Mouse (Mus musculus) forebrain, embryonic 12.5 days (tissue): ENCODE results near the gene Aimp2. TPM values are rescaled to one million over a fixed set of nuclear protein-coding genes. Genes with fewer than 3 reads are reported as not detected.
A peak's percentile ranks its signal among the peaks of the same experiment; 100 is the strongest.

Experiments
- ATAC-seq: fragments of 200-750 bp; cut with Nextera tagmentation; 2 replicates; pipeline ENCODE4 v1.8.0; 2017; ENCODE audit warnings: moderate TSS enrichment; ENCODE audit not compliant: low FRiP score
- H3K27ac ChIP-seq: fragments of 300-500 bp; sonication (generic); 2 replicates; pipeline ENCODE4 v1.5.1; 2016; ENCODE audit warnings: mild to moderate bottlenecking
- H3K27me3 ChIP-seq: fragments of 300-500 bp; sonication (generic); 2 replicates; pipeline ENCODE4 v1.6.1; 2016; ENCODE audit warnings: mild to moderate bottlenecking
- H3K36me3 ChIP-seq: fragments of 300-500 bp; sonication (generic); replicated peaks from 2 replicates; pipeline ENCODE4 v1.6.1; 2016; ENCODE audit warnings: mild to moderate bottlenecking
- H3K4me1 ChIP-seq: fragments of 300-500 bp; sonication (generic); 2 replicates; pipeline ENCODE4 v1.6.1; 2016
- H3K4me2 ChIP-seq: fragments of 300-500 bp; sonication (generic); 2 replicates; pipeline ENCODE4 v1.6.1; 2016; ENCODE audit warnings: mild to moderate bottlenecking, moderate library complexity
- H3K4me3 ChIP-seq: fragments of 300-500 bp; sonication (generic); replicated peaks from 2 replicates; pipeline ENCODE4 v1.5.1; 2016; ENCODE audit warnings: mild to moderate bottlenecking
- H3K9ac ChIP-seq: fragments of 300-500 bp; sonication (generic); 2 replicates; pipeline ENCODE4 v1.6.1; 2016; ENCODE audit warnings: mild to moderate bottlenecking
- H3K9me3 ChIP-seq: fragments of 300-500 bp; sonication (generic); 2 replicates; pipeline ENCODE4 v1.6.1; 2016
- WGBS: fragments of 180-500 bp; shearing (Covaris S2); methylation state at CpG from one replicate; pipeline ENCODE4 v1.1.7; 2016; 5-methylcytosine and 5-hydroxymethylcytosine counted together
- polyA plus RNA-seq: library from polyadenylated mRNA; unstranded; fragments of >200 nt; fragmentation: Nextera tagmentation; extraction: Ambion mirVana; gene quantifications from 2 replicates; pipeline ENCODE4 v1.2.1, GENCODE M21; 2016

Aimp2 gene
- polyA plus RNA-seq, result 85.0 and 88.6 TPM in 2 replicates

DNA sequence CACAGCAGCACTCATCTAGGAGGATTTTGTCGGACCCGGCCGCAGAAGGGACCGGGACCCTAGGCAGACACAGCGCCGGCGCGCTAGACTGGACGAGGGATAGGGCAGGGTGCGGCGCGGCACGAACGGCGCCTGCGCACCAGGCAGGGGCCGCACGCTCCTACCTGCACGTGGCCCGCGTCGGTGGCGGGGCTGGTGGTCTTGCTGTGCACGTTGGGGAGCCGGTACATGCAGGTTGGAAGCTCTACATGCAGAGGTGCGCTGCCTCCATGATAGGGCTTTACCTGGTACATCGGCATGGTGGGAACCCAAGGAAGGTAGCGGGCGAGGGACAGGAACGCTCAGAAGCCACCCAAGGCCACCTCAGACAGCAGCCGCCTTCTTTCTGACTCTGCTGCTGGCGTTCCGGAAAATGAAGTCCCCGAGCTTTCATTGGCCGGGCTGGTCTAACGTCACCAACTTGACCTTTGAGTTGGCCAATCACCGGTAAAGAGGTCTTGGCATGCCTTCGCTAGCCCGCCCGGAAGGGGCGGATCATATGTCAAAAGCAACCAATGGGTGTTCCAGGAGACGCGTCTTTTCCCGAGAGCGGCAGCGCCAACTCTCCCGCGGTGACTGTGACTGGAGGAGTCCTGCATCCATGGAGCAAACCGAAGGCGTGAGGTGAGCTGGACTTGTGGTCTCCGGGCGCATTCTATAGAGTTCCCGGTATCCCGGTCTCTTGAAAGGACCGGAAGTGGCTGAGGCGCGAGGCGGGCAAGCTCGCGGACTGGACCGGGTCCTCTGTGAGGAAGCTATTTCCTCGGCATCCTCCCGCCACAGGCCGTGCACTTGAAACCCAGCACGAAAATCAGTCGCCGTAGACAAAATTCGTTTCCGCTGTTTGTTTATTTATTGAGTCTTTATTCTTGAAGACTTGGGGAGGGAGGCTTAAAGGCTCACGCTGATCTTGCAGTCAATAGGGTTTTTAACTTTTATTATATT lies at the start of gene Aimp2, which contains the start of gene Pms2:
Gene Aimp2, minus strand, starts transcription at position 431 of the 984 bp plus-strand sequence.
Gene Pms2, plus strand, starts transcription at position 548 of the 984 bp plus-strand sequence.
- Histone ChIP-seq H3K36me3 (peaks cover 21% of the 10 kb centered on the region), H3K4me1 (peaks cover 25% of the 10 kb centered on the region), H3K27ac (peak within 1 kb of the TSS; percentile 79), H3K9ac (peak within 1 kb of the TSS; percentile 62), H3K27me3 (no peaks in the 10 kb centered on the region), H3K4me2 (peak within 1 kb of the TSS; percentile 69), H3K4me3 (peak within 1 kb of the TSS; percentile 69), H3K9me3 (no peaks in the 10 kb centered on the region)
- peak; percentile 99 for ATAC-seq
- WGBS, result under 1% methylated on average over 70 of the region's 70 CpGs

DNA sequence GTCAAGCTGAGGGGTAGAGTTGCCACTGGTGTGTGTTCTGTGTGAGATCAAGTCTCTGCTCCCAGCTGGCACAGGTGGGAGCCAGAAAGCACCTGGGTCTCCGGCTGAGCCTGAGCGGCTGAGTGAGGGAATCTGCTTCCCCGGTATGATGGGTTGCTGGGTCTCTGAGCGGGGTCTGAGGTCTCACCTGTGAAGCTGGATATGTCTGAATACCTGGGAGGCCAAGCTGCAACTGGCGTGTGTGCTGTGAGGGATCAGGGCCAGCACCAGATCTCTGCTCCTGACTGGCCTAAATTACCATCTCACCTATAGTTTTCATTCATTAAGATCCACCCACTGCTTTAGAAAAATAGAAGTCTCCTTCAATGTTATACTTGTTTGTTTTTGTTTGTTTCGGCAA lies 47.5 kb upstream of the Aimp2 start:
- Histone ChIP-seq H3K36me3 (no peaks in the 10 kb centered on the region), H3K4me2 (no peak overlapping the region), H3K27me3 (no peaks in the 10 kb centered on the region), H3K4me1 (no peaks in the 10 kb centered on the region), H3K4me3 (no peak overlapping the region), H3K9ac (no peak overlapping the region), H3K9me3 (0 out of 2 replicates have a peak, but pooled peaks cover 2% of the 10 kb centered on the region), H3K27ac (no peak overlapping the region)
- no peak for ATAC-seq
- 87% methylated on average over 6 of the region's 6 CpGs for WGBS

DNA sequence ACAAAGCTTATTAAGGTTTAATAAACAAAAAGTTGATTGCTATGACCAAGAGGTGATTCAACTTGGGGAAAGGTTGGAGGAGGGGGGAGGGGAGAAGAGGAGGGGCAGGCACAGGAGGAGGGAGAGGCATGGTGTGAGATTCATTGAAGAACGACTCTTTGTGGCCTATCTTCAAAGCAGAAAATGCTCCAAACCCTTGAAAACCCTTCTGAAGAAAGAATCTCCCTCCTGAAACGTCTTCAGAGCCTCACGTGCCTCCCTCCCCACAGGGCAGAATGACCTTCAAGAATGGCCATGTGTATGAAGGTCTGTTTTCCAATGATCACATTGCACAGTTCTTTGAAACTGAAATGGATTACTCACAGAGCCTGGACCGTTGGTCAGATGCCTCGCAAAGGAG lies 40.4 kb upstream of the Aimp2 start:
- H3K4me1 ChIP-seq, result no peaks in the 10 kb centered on the region
- no peak overlapping the region for H3K9ac ChIP-seq
- no peak overlapping the region for H3K27ac ChIP-seq
- no peaks in the 10 kb centered on the region for H3K27me3 ChIP-seq
- no peak for ATAC-seq
- no peaks in the 10 kb centered on the region for H3K9me3 ChIP-seq
- H3K36me3 ChIP-seq, result no peaks in the 10 kb centered on the region
- no peak overlapping the region for H3K4me2 ChIP-seq
- WGBS, result 45% methylated on average over 5 of the region's 5 CpGs
- H3K4me3 ChIP-seq, result no peak overlapping the region

DNA sequence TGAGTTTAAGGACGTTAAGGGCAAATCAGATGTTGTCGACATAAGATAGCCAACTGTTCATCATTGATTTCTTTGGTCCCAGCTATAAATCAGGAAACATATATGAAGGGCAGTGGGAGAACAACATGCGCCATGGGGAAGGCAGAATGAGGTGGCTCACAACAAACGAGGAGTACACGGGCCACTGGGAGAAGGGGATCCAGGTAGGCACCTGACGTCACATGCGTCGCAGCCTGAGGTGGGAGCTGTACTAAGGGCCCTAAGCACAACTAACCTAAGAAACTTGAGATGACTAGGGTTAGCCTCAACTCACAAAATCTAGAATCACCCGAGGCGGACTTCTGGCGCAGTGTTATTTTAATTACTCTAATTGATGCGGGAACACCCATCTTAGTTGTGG lies 38.7 kb upstream of the Aimp2 start:
- H3K4me1 ChIP-seq, result no peaks in the 10 kb centered on the region
- WGBS, result 90% methylated on average over 12 of the region's 12 CpGs
- H3K36me3 ChIP-seq, result no peaks in the 10 kb centered on the region
- H3K9me3 ChIP-seq, result no peaks in the 10 kb centered on the region
- no peaks in the 10 kb centered on the region for H3K27me3 ChIP-seq
- H3K4me3 ChIP-seq, result no peak overlapping the region
- ATAC-seq, result no peak
- H3K4me2 ChIP-seq, result no peak overlapping the region
- H3K27ac ChIP-seq, result no peak overlapping the region
- H3K9ac ChIP-seq, result no peak overlapping the region

DNA sequence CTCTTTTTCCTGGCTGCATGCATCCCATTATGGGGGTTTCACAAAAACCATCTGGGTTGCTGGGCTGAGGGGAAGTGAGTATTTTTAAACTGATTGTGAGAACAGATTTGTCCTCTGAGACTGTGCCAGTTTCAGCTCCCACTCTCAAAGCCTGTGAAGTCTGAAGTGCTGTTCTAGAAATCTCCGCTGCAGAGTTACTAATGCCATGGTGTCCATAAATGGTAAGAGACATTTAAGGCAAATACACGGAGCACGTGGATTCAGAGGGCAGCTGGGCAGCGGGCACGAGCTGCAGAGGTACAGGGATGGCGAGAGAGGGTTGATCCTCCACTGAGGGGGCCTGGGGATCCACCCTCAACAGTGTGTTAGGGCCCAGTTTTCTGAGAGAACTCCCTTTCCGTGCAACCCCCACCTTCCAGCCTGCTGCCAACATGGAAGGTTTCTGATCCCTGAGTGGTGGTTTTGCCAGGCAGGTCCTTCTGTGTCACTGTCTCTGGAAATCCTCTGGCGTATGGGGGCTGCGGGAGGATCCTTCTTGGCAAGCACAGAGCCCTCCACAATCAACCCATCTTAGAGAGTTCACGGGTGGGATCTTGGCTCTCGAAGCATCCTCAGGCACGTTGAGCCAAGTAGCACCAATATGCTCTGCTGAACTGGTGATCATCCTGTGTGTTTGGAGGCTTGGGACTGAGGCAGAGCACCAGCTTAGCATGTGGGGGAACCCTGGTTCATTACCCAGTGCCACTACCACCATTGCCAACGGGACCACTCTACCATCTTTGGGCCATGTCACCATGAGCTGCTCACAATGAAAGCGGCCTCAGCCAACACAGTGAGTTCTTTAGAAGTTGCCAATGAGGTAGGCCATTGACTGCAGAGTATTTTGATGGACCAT lies 33.8 kb upstream of the Aimp2 start:
- WGBS, result 88% methylated on average over 14 of the region's 14 CpGs
- Histone ChIP-seq H3K27ac (no peak overlapping the region), H3K36me3 (no peaks in the 10 kb centered on the region), H3K4me3 (no peak overlapping the region), H3K27me3 (no peaks in the 10 kb centered on the region), H3K4me1 (no peaks in the 10 kb centered on the region), H3K4me2 (no peak overlapping the region), H3K9me3 (no peaks in the 10 kb centered on the region), H3K9ac (no peak overlapping the region)
- ATAC-seq, result no peak

DNA sequence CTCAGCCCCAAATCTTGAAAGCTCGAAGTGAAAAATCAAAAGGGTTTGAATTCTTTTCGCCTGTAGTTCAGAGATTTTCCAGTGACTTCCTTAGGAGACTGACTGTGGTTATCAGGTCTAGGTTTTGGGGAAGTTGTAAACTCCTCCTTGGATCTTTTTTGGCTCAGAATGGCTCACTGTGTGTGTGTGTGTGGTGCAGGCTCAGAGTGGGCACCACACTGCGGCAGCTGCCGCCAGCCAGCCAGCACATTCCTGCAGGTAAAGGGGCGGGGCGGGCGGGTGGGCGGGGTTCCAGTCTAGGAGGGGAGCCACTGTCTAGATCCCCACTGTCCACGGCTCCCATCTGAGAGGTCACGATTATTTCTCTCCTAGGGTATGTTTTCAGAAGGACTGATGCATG lies 31.9 kb upstream of the Aimp2 start:
- Histone ChIP-seq H3K9ac (no peak overlapping the region), H3K36me3 (no peaks in the 10 kb centered on the region), H3K4me3 (no peak overlapping the region), H3K4me1 (no peaks in the 10 kb centered on the region), H3K4me2 (no peak overlapping the region), H3K27me3 (no peaks in the 10 kb centered on the region), H3K27ac (no peak overlapping the region), H3K9me3 (no peaks in the 10 kb centered on the region)
- 24% methylated on average over 10 of the region's 10 CpGs for WGBS
- ATAC-seq, result no peak

DNA sequence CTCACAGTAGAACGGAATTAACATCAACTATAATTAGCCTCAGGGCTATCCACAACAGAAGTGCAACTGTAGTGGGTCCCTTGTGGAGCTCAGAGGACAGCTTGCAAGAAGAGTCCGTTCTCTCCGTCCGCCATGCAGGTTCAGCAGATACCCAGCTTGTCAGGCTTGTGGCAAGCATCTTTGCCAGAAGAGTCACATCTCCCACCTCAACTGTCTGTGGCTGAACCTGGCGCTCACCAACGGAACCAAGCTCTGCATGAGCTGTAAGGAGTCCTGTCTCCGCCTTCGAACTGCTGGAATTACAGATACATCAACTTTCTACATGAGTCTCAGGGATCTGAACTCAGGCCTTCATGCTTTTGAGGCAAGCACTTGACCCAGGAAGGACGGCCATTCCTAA lies 26.5 kb upstream of the Aimp2 start:
- Histone ChIP-seq H3K27ac (no peak overlapping the region), H3K4me3 (no peak overlapping the region), H3K36me3 (peaks cover 10% of the 10 kb centered on the region), H3K9ac (no peak overlapping the region), H3K27me3 (no peaks in the 10 kb centered on the region), H3K4me2 (no peak overlapping the region), H3K9me3 (no peaks in the 10 kb centered on the region), H3K4me1 (no peaks in the 10 kb centered on the region)
- ATAC-seq, result no peak
- WGBS, result 88% methylated on average over 9 of the region's 9 CpGs

DNA sequence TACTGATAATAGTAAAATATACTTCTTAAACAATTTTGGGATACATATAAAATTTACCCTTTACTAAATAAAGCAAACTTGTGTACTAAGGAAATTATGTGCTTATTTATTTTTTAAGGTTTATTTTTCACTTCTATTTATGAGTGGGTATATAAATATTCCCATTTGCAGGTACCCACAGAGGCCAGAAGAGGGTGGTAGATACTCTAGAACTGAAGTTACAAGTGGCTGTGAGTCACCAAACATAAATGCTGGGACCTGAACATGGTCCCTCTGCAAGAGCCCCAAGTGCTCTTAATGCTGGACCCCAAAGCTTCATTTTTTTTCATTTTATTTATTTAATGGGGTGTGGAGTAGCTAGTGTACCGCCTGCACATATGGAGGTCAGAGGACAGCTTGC lies 24.2 kb upstream of the Aimp2 start:
- no peaks in the 10 kb centered on the region for H3K4me1 ChIP-seq
- ATAC-seq, result no peak
- H3K4me2 ChIP-seq, result no peak overlapping the region
- H3K9me3 ChIP-seq, result no peaks in the 10 kb centered on the region
- no peaks in the 10 kb centered on the region for H3K27me3 ChIP-seq
- WGBS, result 79% methylated on average over 1 of the region's 1 CpGs
- H3K36me3 ChIP-seq, result peaks cover 31% of the 10 kb centered on the region
- H3K27ac ChIP-seq, result no peak overlapping the region
- H3K9ac ChIP-seq, result no peak overlapping the region
- no peak overlapping the region for H3K4me3 ChIP-seq

DNA sequence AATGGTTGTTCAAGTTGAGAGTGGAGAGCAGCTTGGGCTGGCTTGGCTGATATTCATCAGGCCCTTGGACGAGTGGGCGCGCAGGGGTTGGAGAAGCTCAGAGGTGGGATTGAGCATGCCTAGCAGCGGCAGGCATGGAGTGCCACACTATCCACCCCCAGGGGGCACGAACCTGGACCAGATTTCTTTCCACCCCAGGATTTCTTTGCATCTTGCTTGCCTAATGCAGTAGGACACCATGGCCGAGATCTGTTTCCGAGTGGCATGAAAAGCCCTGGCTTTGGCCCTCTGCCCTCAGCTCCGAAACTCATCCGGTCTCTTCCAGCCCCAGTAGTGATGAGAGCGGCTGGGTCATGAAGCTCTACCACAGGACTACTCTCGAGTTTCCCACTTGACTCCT lies 23.8 kb upstream of the Aimp2 start:
- WGBS, result 86% methylated on average over 11 of the region's 11 CpGs
- no peak overlapping the region for H3K9ac ChIP-seq
- no peak overlapping the region for H3K4me2 ChIP-seq
- ATAC-seq, result no peak
- H3K9me3 ChIP-seq, result no peaks in the 10 kb centered on the region
- no peak overlapping the region for H3K4me3 ChIP-seq
- H3K27me3 ChIP-seq, result no peaks in the 10 kb centered on the region
- H3K27ac ChIP-seq, result no peak overlapping the region
- no peaks in the 10 kb centered on the region for H3K4me1 ChIP-seq
- H3K36me3 ChIP-seq, result peaks cover 36% of the 10 kb centered on the region

DNA sequence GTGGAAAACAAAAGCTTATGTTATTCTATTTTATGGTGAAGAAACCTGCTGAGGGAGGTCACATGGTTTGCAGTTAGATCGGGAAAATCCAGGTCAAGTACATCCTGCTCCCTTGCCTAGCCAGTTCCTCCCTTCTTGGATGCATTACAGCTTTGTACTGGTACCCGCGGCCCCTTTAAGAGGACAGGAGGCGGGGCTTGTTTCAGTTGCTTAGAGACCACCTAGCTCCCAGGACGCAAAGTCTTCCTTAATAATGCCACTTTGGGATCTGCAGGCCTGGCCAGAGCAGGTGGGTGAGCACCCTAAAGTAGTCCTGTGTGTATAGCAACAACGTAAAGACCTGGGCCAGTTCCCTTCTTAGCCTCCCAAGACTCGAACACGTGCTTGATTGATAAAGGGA lies 23.2 kb upstream of the Aimp2 start, which contains the start of gene Rsph10b:
Gene Rsph10b, plus strand, starts transcription at position 205 of the 400 bp plus-strand sequence.
- Histone ChIP-seq H3K36me3 (peaks cover 41% of the 10 kb centered on the region), H3K4me3 (no peak within 1 kb of the TSS), H3K9ac (no peak within 1 kb of the TSS), H3K4me1 (no peaks in the 10 kb centered on the region), H3K4me2 (peak within 1 kb of the TSS; percentile 26; the same call in 1 of the 2 replicates), H3K27ac (no peak within 1 kb of the TSS), H3K27me3 (no peaks in the 10 kb centered on the region), H3K9me3 (no peaks in the 10 kb centered on the region)
- WGBS, result 14% methylated on average over 8 of the region's 8 CpGs
- no peak for ATAC-seq

DNA sequence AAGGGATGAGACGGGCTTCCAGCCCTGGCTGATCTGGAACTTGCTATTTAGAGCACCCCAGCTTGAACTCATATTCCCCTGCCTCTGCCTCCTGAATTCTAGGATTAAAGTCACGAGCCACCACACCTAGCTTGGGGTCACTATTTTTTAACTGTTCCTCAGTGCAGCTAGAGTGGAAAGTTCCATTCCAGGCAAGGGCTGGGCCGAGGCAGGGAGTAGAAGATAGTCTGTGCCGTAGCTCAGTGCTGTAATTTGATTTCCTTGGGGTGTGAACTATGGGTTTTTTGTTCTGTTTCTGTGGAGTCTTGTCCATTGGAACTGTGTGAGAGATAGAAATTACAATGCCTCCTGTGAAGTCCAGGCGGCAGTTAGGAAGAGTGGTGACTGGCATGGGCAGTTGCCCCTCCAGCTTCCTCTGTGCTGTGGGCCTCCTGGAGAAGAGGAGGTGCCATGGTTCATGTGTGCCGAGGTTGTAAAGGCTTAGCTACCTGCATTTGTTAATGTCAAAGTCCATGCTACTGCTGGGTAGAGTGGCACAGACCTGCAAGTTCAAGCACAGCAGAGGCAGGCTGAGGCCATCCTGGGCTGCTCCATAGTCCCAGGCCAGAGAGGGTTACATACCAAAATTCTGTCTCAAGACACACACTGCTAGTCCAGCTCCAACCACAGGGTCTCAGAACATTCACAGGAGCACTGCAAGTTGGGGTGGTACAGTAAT lies 22.4 kb upstream of the Aimp2 start:
- Histone ChIP-seq H3K27me3 (no peaks in the 10 kb centered on the region), H3K9ac (no peak overlapping the region), H3K4me1 (no peaks in the 10 kb centered on the region), H3K4me2 (no peak overlapping the region), H3K4me3 (no peak overlapping the region), H3K27ac (no peak overlapping the region), H3K9me3 (no peaks in the 10 kb centered on the region), H3K36me3 (peaks cover 42% of the 10 kb centered on the region)
- no peak for ATAC-seq
- WGBS, result 89% methylated on average over 6 of the region's 6 CpGs

DNA sequence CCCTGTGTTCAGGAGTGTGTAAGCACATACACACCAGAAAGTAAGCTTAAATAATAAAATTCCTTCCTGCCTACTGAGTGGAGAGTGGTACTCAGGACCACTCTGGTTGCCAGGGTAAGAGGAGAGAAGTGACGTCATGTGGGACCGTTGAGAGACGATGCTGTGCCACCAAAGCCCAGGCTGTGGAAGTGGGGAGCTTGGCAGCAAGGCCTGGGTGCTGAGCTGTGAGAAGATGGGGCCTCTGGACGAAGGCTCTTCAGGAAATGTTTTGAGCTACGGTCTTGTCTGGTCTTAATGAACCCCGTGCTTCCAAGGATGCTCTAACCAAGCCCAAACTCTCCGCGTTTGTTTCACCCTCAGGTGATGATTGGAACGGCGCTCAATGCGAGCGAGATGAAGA lies 21.0 kb upstream of the Aimp2 start:
- Histone ChIP-seq H3K36me3 (peaks cover 55% of the 10 kb centered on the region), H3K4me2 (no peak overlapping the region), H3K27me3 (no peaks in the 10 kb centered on the region), H3K4me1 (no peaks in the 10 kb centered on the region), H3K27ac (no peak overlapping the region), H3K9me3 (no peaks in the 10 kb centered on the region), H3K9ac (no peak overlapping the region), H3K4me3 (no peak overlapping the region)
- 94% methylated on average over 12 of the region's 12 CpGs for WGBS
- ATAC-seq, result no peak
